Mouse (Mus musculus) heart, postnatal 0 days (tissue): ENCODE results near the gene Gm4567.
"Not testable (repeated sequence)": the region's sequence is repeated elsewhere in the genome, so short reads cannot be mapped to it uniquely, and the experiment has no call there.

ENCODE experiments used
- CTCF ChIP-seq: IDR thresholded peaks from 2 replicates; pipeline ENCODE4 v1.5.1; 2016; ENCODE audit warnings: antibody characterized with exemption, control low read depth, low read depth
- EP300 ChIP-seq: IDR thresholded peaks from 2 replicates; pipeline ENCODE4 v1.6.1; 2016; ENCODE audit warnings: antibody characterized with exemption, low read depth

- not testable (repeated sequence) for TF ChIP-seq CTCF, EP300
Observed at GRCm38 (mm10) chr7:22692217-22692616, 27.3 kb downstream of the Gm4567 start, which contains the start of gene Gm8693.
